Mouse (Mus musculus) erythroblast, embryonic 14.5 days (primary cell): Measurements from ENCODE around the gene Slc23a2.

ENCODE experiments used
- GATA1 ChIP-seq: IDR thresholded peaks from 2 replicates; pipeline ENCODE4 v1.6.1; 2012; ENCODE audit warnings: low read length, inconsistent platforms, mixed read lengths
- TAL1 ChIP-seq: IDR thresholded peaks from 3 replicates; pipeline ENCODE4 v1.6.1; 2012; ENCODE audit warnings: low read length, inconsistent platforms, mixed read lengths

- no peak for TF ChIP-seq GATA1
- no peak for TF ChIP-seq TAL1
Observed at GRCm38 (mm10) chr2:132020991-132021541, 123.8 kb downstream of the Slc23a2 start.
